Mouse (Mus musculus): ENCODE measurements around the gene Rbm17.

GRCm38 (mm10) chr2:11623173-11623572, 19.2 kb upstream of the Rbm17 start:
- TF ChIP-seq CTCF (IDR thresholded peaks at IDR 0.05) (no peak), EP300 (IDR thresholded peaks at IDR 0.05) (no peak)

Data from lung, postnatal 0 days (tissue).